Mouse (Mus musculus): ENCODE results near the gene Ankrd11.

Gene Ankrd11

DNA sequence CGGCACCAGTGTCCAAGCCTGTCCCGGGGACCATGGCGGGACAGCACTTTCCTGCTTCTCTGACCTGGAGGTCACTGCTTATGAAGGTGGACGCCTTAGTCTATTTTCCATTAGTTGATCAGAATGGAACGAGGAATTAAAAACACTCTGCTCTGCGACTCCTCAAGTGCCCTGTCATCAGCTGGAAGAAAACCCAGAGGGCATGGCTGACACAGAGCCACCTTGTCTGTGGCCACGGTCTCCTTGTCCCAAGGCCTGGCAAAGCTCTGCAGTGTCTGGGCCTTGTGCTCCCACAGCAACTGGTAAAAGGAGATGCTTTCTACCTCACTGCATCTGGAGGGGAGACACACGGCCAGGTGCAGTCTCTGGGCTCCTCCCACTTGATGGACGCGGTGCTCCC is 158.4 kb downstream of the Ankrd11 start:
- no peak for DNase-seq

DNA sequence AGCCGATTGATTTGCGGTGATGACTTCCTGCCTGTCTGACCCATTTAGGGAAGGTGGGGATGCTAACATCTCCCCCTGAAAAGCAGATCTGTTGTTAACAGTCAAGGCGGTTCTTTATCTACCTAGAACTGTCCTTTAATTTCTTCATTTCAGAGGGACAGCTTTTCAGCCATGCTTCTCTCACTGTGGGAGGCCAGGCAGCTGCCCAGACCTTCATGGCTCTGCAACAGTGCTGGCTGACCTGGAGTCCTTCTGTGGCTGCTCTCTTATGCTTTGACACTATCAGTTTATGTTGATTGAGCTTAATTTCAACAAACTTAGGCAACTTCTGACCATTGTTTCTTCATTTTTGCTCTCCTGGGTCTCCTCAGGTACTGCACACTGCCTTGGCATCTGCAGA is 161.8 kb downstream of the Ankrd11 start:
- DNase-seq = no peak

DNA sequence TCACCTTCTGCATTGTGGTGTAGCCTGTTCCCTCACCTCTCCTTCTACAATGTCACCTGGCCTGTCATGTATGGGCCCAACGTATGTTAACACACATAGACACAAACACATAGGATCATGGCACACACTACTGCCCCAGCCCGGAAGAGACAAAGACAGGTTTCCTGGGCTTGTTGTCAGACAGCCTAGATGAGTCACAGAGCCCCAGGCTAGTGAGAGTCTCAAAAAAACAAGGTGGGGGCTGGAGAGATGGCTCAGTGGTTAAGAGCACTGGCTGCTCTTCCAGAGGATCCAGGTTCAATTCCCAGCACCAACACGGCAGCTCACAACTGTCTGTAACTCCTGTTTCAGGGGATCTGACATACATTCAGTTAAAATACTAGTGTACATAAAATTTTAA is 163.8 kb downstream of the Ankrd11 start:
- DNase-seq = no peak

DNA sequence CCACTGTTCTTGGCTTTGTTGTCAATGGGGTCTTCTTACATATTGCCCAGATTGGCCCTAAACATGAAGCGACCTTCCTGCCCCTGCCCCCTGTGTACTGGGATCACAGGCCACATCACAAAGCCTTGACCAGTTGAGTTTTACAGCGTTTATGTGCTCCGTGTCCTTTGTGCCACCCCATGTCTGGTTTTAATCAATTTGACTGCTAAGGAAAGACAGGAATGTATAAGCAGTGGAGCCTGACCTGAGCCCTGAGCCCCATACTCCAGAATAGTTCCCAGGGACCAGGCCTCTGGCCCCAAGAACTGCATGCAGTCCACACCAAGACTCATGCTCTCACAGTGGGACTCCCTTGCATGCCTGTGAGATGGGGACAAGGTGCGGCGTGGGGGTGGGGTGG is 166.9 kb downstream of the Ankrd11 start:
- DNase-seq = no peak

DNA sequence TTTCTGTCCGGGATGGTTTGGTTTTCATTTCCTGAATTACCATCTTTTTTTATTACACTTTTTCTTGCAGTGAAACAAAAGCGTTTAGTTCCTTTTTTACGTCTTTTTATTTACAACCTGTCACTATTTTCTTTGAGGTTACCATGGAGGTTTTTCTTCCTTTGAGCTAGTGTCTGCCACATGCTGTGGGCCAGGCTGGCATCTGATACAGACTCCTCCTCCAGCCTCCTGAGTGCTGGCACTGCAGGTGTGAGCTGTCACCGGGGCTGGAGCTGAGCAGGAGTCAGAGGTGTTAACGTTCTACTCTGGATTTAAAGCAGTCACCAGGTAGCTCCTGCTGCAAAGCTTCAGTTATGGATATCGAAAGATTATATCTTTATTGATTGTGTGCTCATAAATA is 168.9 kb downstream of the Ankrd11 start:
- DNase-seq = no peak

DNA sequence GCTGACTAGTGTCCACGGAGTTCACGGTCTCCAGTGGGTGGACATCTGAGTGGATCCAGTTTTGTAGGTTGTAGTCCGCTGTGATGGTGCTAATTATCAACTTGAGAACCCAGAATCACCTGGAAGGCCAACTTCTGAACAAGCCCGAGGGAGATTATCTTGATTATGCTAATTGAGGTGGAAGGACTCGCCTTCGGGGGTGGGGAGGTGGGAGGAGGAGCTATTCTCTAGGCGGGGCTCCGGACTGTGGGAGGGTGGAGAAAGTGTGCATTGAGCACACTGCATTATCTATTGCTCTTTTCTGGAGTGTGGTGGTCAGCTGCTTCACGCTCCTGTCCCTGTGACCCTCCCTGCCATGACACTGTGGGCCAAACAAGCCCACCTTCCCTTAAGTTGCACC is 170.4 kb downstream of the Ankrd11 start:
- no peak for DNase-seq

DNA sequence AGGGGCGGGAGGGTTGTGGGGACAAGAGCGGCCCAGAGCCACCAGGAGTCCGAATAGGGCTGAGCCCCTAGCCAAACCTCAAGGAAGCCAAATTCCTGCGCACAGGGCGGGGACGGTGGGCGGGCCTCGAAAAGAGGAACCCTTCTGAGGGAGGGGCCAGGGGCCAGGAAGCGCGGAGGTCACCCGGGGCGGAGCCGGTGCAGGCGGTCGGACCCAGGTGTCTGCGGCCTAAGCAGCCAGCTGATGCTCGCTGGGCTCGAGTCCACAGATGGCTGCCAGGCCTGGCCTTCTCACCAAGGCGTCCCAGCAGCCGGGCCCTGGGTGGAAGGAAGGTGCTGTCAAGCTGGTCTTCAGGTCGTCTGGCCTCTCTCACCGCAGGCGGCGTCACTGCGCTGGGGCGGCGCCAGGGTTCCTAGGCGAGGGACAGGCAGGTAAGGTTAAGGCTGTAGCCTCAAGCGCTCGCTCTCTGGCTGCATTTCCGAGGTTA is 171.7 kb downstream of the Ankrd11 start:
- peak; percentile 81 for DNase-seq

DNA sequence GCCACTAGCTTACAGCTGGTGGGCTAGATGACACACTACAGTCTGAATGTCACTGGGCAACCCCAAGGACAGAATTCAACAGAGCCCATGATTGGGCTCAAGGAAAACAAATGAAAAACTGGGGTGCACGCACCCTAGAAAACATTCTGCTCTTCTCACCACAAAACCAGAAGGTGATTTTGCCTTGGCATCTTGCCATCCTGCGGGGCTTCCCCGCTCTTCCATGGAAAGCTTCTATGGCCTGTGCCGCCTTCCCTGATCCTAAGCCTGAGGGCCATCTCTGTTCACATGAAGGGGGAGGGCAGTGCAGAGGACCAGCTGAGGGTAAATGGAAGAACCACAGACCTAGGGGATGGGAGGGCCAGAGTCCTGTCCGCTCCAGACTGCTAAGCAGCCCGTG is 174.1 kb downstream of the Ankrd11 start:
- DNase-seq = no peak

DNA sequence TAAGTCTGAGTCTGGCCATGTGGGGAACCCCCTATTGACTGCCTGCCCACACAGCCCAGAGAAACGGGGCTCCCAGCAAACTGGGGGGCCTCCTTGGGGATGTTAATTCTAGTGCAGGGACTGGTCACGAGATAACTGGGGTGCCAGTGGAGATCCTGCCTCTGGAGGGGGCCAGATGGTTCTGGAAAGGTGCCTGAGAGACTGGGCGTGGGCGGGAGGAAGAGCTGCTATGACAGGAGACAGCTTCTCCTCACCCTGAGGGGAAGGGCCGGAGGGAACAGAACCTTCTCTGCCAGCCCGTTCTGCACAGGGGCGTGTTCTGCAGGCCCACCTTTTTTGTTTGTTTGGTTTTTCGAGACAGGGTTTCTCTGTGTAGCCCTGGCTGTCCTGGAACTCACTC is 175.8 kb downstream of the Ankrd11 start:
- peak in 1 of 2 experiments; percentile 21 for DNase-seq

DNA sequence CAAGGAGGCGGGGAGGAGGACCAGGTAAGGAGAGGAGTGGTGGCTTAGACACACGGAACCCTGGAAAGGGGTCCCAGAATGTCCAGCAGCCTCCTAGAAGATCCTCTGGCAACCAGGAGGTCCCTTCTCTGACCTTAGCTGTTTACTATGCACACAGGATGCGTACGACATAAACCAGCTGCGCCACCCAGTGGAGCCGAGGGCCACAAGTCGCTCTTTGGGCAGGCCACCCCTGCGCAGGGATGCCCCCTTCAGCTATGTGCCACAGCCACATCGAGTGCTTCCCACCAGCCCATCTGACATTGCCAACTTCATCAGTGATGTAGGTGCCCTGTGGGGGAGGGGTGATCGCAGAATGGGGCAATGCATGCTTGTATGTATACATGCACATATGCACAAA is 176.6 kb downstream of the Ankrd11 start:
- peak in 1 of 2 experiments; percentile 32 for DNase-seq

DNA sequence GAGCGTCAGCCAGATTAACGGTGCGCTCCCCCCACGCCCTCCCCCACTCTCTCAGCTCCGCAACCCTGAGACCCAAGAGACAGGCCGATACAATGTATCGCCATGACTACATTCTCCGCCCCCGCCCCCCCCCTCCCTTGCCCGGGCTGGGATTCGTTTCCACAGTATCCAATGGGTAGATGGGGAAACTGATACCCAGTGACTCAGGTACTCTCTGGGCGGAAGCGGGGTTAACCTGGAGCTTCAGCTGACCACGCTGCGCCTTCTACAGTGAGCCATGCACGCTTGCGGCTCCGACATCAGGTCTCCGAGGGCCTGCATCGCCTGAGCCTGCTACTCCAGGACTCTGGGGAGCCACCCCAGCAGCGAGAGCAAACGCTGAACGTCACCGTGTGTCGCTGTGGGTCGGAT is 177.4 kb downstream of the Ankrd11 start:
- DNase-seq = no peak

DNA sequence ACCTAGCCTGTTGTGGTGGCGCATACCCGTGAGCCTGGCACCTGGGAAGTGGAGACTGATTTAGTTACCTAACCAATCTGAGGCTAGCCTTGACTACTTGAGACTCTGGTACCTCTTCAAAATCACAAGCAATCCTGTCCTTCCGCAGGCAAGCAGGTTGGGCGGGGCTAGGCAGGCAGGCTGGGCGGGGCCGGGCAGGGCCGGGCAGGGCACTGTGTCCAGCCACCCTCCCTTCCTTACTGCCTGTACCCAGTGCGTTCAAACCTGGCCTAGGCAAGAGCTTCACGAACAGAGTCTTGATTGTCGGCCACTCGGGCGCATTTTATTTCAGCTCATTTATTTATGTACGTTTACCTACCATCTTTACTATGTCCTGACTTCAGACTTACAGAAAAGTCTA is 182.2 kb downstream of the Ankrd11 start:
- DNase-seq = no peak

DNA sequence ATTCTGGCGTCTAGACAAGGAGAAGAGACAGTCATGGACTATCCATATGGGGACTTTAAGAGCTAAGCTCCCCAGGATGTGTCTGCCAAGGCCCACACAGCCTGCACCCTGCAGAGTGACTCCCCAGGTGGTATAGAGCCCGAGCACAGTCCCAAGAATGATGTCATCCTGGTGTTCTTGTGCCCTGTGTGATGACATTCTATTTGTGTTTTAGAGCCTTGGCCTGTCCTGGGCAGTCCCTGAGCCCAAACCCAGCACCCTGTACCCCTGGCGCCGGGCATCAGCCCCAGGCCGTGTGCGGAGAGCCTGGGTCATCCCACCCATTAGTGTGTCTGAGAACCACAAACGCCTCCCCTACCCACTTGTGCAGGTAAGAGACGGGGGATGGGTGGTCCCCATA is 185.8 kb downstream of the Ankrd11 start:
- DNase-seq = no peak

DNA sequence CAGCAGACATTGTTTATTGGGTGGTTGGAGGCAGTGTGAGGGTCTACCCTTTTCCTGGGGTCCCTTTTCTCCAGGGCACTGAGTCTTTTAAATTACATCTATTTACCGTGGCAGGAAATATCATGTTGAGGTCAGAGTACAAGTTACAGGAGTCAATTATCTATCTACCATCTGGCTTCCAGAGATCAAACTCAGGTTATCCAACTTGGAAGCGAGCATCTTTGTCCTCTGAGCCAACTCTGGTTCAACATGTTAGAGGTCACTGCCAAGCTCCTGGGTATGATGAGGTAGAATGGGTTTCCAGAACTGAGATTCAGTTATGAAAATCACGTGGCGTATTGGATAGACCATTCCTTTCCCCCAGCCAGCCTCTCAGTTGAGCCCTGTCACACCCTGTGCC is 187.0 kb downstream of the Ankrd11 start:
- DNase-seq = no peak

DNA sequence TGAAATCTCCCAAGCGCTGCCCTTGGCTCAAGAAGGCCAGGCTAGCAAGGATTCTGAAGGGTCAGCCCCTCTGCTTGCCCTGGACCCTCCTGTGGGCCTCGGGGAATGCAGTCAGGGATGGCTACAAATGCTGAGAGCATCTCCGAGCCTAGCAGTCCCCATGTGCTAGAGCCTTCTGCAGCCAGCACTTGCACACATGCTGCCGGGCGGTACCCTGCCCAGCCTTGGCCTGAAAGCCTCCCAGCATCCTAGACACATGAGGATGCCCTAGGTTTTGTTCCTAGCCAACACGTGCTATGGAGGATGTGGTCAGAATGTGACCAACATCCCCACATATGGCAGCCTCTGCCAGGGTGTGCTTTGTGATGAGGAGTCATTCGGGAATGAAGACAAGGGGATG is 187.7 kb downstream of the Ankrd11 start:
- DNase-seq = no peak

DNA sequence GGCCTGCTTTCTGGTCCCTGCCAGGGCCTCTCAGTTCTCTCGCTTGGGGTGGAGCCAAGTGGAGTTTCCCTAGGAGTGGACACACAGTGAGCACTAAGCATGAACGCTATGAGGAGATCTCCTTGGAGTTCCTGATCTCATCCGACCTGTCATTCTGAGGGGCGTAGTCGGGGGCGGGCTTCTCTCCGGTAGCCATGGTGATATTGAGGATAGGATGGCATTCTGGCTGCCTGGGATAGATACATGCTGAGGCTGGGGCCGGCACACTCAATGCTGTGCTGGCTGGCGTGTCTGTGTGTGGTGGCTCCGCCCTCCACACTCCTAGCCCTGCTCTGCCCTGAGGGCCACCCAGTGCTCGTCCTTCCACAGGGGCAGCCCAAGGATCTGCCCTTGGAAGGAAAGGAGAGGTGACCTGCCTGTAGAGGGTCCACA is 188.7 kb downstream of the Ankrd11 start:
- DNase-seq = peak in 1 of 2 experiments; percentile 21

DNA sequence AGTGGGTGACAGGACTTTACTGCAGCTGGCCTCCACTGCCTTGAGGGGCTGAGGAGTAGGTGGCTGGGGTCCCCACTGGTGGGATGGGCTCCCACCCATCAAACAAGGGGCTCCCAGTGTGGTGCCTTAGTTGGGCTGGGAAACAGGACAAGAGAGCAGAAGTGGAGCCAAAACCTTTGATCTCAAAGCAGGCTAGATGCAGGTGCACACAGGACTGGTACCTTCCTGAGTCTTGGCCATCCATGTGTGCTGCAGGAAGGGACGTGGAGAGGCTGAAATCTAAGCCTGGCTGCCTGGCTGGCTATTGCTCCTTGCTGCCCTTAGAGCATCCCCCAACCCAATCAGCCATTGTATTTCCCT is 189.6 kb downstream of the Ankrd11 start:
- DNase-seq = no peak

DNA sequence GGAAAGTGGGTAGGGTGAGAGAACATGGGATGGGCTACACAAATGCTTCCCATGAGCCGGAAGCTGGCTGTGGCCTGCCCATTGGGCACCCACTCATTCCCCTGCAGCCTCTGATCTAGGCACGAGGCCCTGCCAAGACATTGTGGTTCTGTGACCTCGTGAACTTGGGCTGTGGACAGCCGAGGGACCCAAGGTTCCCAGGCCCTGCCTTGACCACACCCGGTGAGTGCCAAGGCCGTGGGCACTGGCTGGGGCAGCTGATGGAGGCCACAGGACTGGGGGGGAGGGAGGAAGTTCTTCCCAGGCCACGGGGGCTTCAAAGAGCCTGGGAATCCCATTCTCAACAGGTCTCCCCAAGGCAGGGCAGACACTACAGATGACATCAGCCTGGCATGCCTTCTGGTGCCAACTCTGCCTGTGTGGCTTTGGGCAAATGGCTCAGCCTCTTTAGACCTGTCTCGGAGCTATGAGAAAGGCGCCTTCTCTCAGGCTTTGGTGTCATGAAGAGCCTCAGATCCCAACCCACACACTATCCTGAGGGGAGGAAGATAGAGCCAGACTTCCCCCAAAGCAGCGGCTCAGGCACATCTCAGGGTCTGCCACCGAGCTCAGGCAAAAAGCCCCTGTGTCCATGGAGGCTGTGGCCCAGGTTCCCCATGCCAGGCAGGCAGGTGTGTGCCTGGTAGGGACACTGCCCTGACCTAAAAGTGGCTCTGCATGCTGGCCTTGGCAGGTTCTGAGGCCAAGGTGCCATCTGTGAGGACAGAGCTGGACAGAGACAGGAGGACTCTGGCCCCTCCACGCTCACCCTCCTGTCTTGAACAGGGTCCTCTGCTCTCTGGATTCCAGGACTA is 190.2 kb downstream of the Ankrd11 start:
- peak in 1 of 2 experiments; percentile 20 for DNase-seq

DNA sequence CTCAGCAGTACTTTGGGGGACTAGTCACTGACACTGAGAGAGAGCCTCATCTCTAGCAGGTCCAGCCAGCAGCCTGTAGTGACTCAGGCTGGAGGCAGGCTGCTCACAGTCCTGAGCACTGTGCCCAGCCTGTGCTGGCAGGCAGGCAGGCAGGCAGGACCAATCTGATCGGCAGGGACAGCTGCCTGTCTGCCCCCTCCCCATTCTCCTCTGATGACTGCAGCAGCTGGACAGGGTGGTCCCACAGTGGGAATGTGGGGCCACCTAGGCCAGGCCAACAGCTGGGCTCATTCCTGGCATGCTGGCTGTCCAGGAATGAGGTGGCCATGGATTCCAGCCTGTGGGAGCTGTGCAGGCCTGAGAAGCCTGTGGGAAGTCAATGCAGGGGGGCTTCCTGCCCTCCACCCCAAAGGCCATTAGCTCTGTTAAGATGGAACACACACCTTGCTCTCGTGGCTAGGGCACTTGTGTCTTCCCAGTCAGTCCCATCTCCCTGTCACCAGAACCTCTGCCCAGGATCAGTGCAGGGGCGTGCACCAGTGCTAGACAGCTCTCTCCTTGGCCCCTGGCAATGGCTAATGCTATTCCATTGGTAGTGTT is 191.3 kb downstream of the Ankrd11 start:
- DNase-seq = peak in 1 of 2 experiments; percentile 23

DNA sequence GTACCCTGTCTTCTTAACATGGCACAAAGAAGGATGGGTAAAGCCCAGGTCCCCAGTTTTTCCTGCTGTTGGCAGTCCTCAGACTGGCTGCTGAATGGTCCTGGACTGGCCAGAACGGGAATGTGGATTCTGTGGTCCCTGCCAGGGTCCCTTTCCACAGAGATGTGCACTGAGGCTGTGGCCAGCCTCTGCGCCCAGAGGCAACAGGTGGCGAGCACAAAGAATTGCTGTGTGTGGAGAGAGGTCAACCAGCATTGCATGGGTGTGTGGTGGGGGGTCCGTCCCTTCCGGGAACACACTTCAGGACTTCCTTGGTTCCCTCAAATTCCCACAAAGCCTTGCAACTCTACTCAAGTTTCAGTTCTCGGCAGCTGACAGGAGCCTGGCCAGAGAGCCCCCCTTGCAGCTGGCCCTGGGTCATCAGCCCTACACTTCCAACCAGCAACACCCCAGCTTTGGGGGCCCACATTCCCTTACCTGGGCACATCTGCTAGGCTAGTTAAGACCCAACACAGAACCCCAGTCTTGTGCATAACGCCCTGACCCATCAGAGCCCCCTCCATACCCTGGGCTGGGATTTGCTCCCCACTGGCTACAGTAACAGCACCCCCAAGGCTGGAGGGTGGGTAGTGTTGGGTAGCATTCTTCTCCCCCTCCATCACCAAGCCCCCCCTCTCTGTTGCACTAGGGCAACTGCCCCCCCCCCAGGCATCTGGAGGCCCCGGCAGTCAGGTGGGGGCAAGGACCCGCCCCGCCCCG is 192.7 kb downstream of the Ankrd11 start:
- DNase-seq = no peak

DNA sequence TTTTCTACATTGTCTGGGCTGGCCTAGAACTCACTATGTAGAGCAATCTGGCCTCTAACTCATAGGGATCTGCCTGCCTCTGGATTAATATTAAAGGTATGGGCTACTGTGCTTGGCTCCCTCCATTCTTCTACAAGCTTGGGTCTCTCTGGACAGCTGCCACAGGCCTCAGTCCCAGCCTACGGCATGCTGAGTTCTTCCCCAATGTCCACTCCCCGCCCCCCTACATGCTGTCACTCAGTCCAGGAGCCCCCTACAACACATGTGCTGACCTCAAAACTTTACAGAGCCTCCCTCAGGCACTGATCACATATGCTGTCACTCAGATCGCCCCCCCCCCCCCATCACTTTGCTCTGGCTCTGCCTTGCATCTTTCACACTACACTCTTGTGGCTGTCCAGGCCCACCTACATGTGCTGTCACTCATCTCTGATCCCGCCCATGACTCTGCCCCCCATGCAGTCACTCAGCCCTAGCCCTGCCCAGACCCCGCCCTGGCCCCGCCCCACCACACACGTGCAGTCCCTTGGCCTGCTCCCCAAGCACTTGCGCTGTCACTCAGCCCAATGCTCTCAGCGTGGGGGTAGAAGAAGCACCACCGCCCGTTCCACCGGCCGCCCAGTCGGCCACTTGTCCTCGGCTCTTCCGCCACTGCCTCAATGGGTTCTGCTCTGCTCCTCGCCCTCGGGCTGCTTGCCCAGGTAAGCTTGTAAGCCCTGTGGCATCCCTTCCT is 194.1 kb downstream of the Ankrd11 start, which contains the start of gene Cdh15:
TSS of gene Cdh15 (plus strand) at position 138 of the 733 bp plus-strand sequence.
- DNase-seq = peak; percentile 60 to 69

DNA sequence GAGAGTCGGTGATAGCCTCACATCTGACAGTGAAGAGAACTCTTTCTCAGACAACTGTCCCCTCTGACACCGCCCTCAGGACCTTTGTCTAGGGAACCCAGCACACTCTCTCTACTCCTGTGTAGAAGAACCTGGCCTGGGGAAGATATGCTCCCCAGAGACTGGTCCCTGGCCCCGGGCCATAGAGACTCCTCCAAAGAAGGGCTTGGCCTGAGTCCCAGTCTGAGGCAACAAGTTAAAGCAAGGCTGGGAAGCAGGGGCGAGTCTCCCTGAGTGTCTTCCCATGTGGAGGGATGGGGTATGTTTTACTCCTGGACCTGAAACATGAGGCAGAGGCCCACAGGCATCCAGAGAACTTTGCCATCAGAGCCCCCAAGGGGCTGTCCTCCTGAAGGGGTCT is 196.4 kb downstream of the Ankrd11 start:
- DNase-seq = peak; percentile 25 to 48

DNA sequence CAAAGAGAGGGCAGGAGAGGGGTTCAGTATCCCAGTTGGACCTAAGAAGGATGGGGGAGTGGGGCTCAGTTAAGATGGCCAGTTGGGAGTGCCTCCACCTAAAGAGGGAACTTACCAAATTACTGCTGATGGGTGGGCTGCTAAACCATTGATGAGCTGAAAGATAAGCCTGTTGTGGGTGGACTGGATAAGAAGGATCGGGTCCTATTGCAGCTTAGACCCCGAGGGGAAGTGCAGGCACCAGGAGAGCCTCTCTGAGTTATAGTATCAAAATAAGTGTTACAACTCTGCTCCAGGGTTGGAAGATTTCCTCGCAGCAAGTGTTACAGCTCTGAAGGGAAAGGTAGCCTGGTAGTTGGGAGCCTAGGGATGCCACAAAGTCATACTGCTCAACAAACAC is 197.9 kb downstream of the Ankrd11 start:
- DNase-seq = no peak

All from lung, postnatal 4 days (tissue).